Mouse (Mus musculus): ENCODE measurements at regions not wholly inside any gene's neighbourhood (a gene's known extent, or its start where the extent isn't known, plus 50 kb on each side); places are given as distances from the start of the nearest gene placed in this dataset.

- ATAC-seq (ENCODE audit: insufficient number of reproducible peaks, insufficient read depth, low FRiP score, low TSS enrichment, low read depth) = no peak
- no peak overlapping the region for H3K4me3 ChIP-seq
These were observed 236.3 kb upstream of the Pard3b start for GRCm38 (mm10) chr1:61402339-61402738.

DNA sequence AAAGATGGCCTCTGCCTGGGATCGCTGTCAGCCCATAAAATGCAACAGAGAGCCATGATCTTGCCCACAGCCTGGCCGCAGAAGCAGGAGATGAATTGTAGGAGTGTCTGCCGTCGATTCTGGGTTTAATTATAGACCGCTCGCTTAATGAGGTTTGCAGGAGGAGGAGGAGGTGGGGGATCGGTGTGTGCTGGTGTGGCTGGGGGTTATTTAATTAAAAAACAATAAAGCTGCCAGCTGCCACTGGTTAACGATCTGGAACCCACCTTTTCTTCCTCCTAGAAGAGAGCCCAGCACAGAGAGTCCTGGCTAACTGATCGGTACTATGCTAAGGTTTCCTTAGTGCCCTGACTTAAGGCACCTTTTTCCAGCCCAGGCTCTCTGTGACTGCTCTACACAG is 231.4 kb upstream of the Pard3b start:
- Histone ChIP-seq H3K27ac (no peak overlapping the region), H3K36me3 (no peaks in the 10 kb centered on the region), H3K27me3 (no peaks in the 10 kb centered on the region; the same call in 1 of the 2 replicates), H3K4me1 (peaks cover 13% of the 10 kb centered on the region), H3K9me3 (no peaks in the 10 kb centered on the region), H3K4me2 (no peak overlapping the region), H3K9ac (no peak overlapping the region), H3K4me3 (no peak overlapping the region)
- WGBS = 24% methylated on average over 9 of the region's 9 CpGs
- no peak for ATAC-seq (ENCODE audit: insufficient number of reproducible peaks, insufficient read depth, low FRiP score, low TSS enrichment, low read depth)

More at GRCm38 (mm10) chr1:61402339-61402738, 236.3 kb upstream of the Pard3b start:
- Histone ChIP-seq H3K27ac (no peak overlapping the region), H3K9ac (no peak overlapping the region), H3K4me2 (peak overlapping the region; percentile 5; the same call in 1 of the 2 replicates), H3K27me3 (no peaks in the 10 kb centered on the region), H3K36me3 (no peaks in the 10 kb centered on the region), H3K9me3 (no peaks in the 10 kb centered on the region), H3K4me1 (peaks cover 16% of the 10 kb centered on the region)
- WGBS = 58% methylated on average over 8 of the region's 8 CpGs

DNA sequence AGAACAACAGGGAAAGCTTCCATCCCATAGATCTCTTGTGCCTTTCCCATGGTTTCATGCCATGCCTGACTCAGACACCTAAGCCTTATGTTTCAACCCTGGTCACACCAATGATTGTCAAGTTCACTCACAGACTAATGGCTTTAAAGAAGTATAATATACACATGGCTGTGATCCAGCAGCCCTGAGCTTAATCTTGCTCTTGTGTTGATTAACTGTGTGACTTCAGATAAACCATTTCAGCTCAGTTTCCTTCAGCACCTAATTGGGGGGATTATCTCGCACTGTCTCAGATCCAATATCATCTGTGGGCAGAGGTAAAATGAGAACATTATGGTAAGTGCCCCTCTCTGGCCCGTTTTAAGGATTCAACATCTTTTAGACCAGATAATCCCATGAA is 223.9 kb upstream of the Pard3b start:
- 29% methylated on average over 2 of the region's 2 CpGs for WGBS
- Histone ChIP-seq H3K27ac (no peak overlapping the region), H3K4me1 (peaks cover 19% of the 10 kb centered on the region), H3K27me3 (no peaks in the 10 kb centered on the region), H3K9me3 (no peaks in the 10 kb centered on the region), H3K4me2 (no peak overlapping the region), H3K4me3 (no peak overlapping the region), H3K9ac (no peak overlapping the region), H3K36me3 (no peaks in the 10 kb centered on the region)
- no peak for ATAC-seq (ENCODE audit: insufficient number of reproducible peaks, insufficient read depth, low FRiP score, low TSS enrichment, low read depth)

- H3K9ac ChIP-seq = no peak overlapping the region
- H3K27ac ChIP-seq = no peak overlapping the region
- H3K4me3 ChIP-seq = no peak overlapping the region
- no peaks in the 10 kb centered on the region for H3K27me3 ChIP-seq
- no peaks in the 10 kb centered on the region for H3K36me3 ChIP-seq
- H3K4me1 ChIP-seq = peaks cover 22% of the 10 kb centered on the region
- no peak overlapping the region for H3K4me2 ChIP-seq
- H3K9me3 ChIP-seq = no peaks in the 10 kb centered on the region
- 49% methylated on average over 20 of the region's 20 CpGs for WGBS
- ATAC-seq (ENCODE audit: insufficient number of reproducible peaks, insufficient read depth, low FRiP score, low TSS enrichment, low read depth) = no peak
These were observed 223.0 kb upstream of the Pard3b start for GRCm38 (mm10) chr1:61415426-61416195.

DNA sequence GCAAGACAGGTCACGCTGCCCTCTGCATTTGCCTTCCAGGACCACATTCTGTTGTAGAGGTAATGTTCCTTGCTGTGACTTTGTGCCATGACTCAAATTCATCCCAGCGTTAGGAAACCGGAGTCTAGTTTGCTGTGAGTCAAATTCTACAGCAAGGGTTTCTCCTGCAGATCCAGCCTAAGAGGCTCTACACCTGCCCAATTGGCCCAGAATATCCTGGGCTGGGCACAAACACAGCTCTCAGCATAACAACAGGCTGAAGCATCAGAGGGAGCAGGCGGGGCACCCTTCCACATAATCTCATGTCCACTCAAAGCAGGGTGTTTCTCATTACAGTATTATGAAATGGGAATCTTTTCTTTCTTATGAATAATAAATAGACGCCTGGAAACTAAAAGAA is 220.2 kb upstream of the Pard3b start:
- Histone ChIP-seq H3K9ac (no peak overlapping the region), H3K9me3 (no peaks in the 10 kb centered on the region), H3K4me2 (no peak overlapping the region), H3K27me3 (no peaks in the 10 kb centered on the region), H3K4me3 (no peak overlapping the region), H3K27ac (no peak overlapping the region), H3K36me3 (no peaks in the 10 kb centered on the region), H3K4me1 (peaks cover 22% of the 10 kb centered on the region)
- WGBS = 57% methylated on average over 5 of the region's 5 CpGs
- no peak for ATAC-seq (ENCODE audit: insufficient number of reproducible peaks, insufficient read depth, low FRiP score, low TSS enrichment, low read depth)

GRCm38 (mm10) chr1:61419839-61420238 is 218.8 kb upstream of the Pard3b start:
- Histone ChIP-seq H3K9ac (no peak overlapping the region), H3K9me3 (no peaks in the 10 kb centered on the region), H3K36me3 (no peaks in the 10 kb centered on the region), H3K27ac (no peak overlapping the region), H3K4me1 (peaks cover 18% of the 10 kb centered on the region), H3K27me3 (no peaks in the 10 kb centered on the region), H3K4me3 (no peak overlapping the region), H3K4me2 (no peak overlapping the region)
- ATAC-seq (ENCODE audit: insufficient number of reproducible peaks, insufficient read depth, low FRiP score, low TSS enrichment, low read depth) = no peak
- 46% methylated on average over 6 of the region's 6 CpGs for WGBS

DNA sequence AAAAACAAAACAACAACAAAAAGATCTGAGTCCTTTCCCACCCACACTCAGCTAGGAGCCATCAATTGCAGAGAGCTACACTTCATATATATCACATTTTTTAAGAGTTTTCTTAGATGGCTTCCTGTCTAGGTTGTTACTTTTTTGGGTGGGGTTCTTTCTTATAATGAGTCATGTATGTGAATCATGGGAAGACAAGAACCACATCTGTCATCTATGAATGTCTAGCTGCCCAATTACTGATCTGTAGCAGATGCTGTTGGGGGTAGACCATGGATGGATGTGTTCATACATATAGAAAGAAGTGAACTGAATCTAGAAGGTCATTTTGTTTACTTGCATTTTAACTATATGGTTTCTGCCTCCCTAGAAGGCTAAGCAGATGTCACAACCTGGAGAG is 215.4 kb upstream of the Pard3b start:
- H3K4me3 ChIP-seq = no peak overlapping the region
- H3K4me1 ChIP-seq = 0 out of 2 replicates have a peak, but pooled peaks cover 5% of the 10 kb centered on the region
- no peak overlapping the region for H3K9ac ChIP-seq
- H3K36me3 ChIP-seq = no peaks in the 10 kb centered on the region
- ATAC-seq (ENCODE audit: insufficient number of reproducible peaks, insufficient read depth, low FRiP score, low TSS enrichment, low read depth) = no peak
- H3K27ac ChIP-seq = no peak overlapping the region
- no peak overlapping the region for H3K4me2 ChIP-seq
- H3K27me3 ChIP-seq = no peaks in the 10 kb centered on the region
- no peaks in the 10 kb centered on the region for H3K9me3 ChIP-seq

DNA sequence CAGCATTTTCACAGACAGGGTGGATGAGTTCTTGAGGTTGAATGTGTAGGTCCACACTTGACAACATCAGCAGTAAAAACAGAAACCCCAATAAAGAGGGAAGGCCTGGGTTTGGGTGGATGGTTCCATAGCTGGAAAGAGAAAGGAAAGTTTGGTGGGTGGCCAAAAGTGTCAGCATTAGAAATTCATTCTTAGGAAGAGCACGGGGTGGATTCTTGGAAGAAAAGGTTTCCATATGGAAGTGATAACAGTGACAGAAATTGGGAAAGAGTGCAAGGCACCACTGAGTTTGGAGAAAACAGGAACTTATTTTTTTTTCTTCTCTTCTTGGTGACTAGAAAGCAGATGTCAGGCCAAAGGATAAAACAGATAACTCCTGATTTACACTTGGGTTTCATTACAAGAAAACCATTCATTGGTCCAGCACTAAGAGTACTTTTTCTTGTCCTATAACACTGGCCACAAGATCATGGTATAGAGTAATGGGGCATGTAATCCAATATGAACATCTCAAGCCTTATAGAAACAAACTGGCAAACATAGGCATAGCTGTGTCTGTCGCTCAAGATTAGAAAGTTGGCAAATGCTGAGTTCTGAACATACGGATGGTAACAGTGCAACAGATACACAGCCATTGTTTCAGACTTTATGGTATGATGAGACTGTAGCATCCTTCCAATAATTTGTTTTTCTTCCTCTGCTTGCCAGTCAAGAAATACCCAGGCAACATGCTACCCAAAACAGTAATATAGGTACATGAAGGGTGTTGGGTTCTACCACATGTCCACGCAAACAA is 209.7 kb upstream of the Pard3b start:
- Histone ChIP-seq H3K36me3 (no peaks in the 10 kb centered on the region), H3K9ac (no peak overlapping the region), H3K9me3 (no peaks in the 10 kb centered on the region), H3K4me2 (no peak overlapping the region), H3K4me1 (no peaks in the 10 kb centered on the region), H3K4me3 (no peak overlapping the region), H3K27me3 (no peaks in the 10 kb centered on the region), H3K27ac (no peak overlapping the region)
- WGBS = 71% methylated on average over 4 of the region's 4 CpGs
- no peak for ATAC-seq (ENCODE audit: insufficient number of reproducible peaks, insufficient read depth, low FRiP score, low TSS enrichment, low read depth)

- no peak overlapping the region for H3K27ac ChIP-seq
- H3K4me2 ChIP-seq = no peak overlapping the region
- ATAC-seq (ENCODE audit: insufficient number of reproducible peaks, insufficient read depth, low FRiP score, low TSS enrichment, low read depth) = no peak
- no peaks in the 10 kb centered on the region for H3K27me3 ChIP-seq
- no peaks in the 10 kb centered on the region for H3K36me3 ChIP-seq
- 49% methylated on average over 3 of the region's 3 CpGs for WGBS
- H3K9me3 ChIP-seq = no peaks in the 10 kb centered on the region
- no peak overlapping the region for H3K4me3 ChIP-seq
- no peaks in the 10 kb centered on the region for H3K4me1 ChIP-seq
- H3K9ac ChIP-seq = no peak overlapping the region
These were observed 201.0 kb upstream of the Pard3b start for GRCm38 (mm10) chr1:61437603-61438002.

- Histone ChIP-seq H3K27me3 (no peaks in the 10 kb centered on the region), H3K9me3 (no peaks in the 10 kb centered on the region), H3K4me2 (no peak overlapping the region), H3K9ac (no peak overlapping the region), H3K27ac (no peak overlapping the region), H3K4me1 (no peaks in the 10 kb centered on the region), H3K4me3 (no peak overlapping the region), H3K36me3 (no peaks in the 10 kb centered on the region)
- 68% methylated on average over 3 of the region's 3 CpGs for WGBS
- no peak for ATAC-seq (ENCODE audit: insufficient number of reproducible peaks, insufficient read depth, low FRiP score, low TSS enrichment, low read depth)
These were observed 177.2 kb upstream of the Pard3b start for GRCm38 (mm10) chr1:61461435-61461834.

GRCm38 (mm10) chr1:61470617-61471214 is 167.9 kb upstream of the Pard3b start:
- Histone ChIP-seq H3K9me3 (no peaks in the 10 kb centered on the region), H3K4me2 (no peak overlapping the region), H3K27ac (no peak overlapping the region), H3K36me3 (no peaks in the 10 kb centered on the region), H3K4me1 (no peaks in the 10 kb centered on the region), H3K27me3 (no peaks in the 10 kb centered on the region), H3K9ac (no peak overlapping the region), H3K4me3 (no peak overlapping the region)
- ATAC-seq (ENCODE audit: insufficient number of reproducible peaks, insufficient read depth, low FRiP score, low TSS enrichment, low read depth) = no peak
- WGBS = 74% methylated on average over 5 of the region's 5 CpGs

Data from embryonic facial prominence, embryonic 13.5 days (tissue).